Mouse (Mus musculus) induced T-regulatory cell, adult 2 months (primary cell): ENCODE results near the gene Acsm2.

Experiments used
- DNase-seq: peaks from one replicate; pipeline ENCODE4 v3.0.0-alpha.2; 2012; ENCODE audit warnings: low read depth

Acsm2 gene

DNA sequence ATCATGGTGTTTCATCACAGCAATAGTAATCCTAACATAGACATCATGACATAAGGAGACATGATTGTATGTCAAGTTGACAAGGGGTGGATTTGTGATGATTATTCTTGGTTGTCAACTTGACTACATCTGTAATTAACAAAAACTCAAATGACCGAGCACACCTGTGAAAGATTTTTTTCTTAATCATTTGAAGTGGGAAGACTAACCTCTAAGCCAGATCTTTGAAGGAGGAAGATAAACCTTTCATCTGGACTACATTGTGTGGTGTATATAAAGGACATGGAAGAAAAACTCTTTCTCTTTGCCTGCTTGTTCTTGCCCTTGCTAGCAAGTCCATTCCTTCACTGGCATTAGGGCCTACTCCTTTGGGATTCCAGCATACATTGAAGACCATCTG lies at the start of gene Acsm2:
Acsm2 (plus strand) TSS at position 301 of the 400 bp plus-strand sequence.
- no peak for DNase-seq

DNA sequence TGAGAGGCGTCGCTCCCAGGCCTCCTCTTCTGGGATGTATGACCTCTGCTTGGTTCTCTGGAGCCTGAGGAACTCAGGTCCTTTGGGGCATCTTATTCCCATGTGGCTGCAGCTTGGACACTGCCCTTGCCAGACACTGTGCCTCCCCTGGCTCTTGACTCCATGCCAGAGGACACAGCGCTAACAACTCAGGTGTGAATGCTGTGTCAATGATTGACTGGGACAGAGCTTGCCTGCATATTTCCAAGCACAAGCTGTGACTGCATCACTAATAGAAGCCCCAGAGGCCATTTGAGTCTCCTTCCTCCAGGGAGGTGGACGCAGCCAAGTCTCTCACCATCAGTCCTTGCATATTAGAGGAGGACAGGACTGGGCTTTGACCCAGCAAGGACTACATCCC lies 43.0 kb upstream of the Acsm2 start:
- DNase-seq: no peak

DNA sequence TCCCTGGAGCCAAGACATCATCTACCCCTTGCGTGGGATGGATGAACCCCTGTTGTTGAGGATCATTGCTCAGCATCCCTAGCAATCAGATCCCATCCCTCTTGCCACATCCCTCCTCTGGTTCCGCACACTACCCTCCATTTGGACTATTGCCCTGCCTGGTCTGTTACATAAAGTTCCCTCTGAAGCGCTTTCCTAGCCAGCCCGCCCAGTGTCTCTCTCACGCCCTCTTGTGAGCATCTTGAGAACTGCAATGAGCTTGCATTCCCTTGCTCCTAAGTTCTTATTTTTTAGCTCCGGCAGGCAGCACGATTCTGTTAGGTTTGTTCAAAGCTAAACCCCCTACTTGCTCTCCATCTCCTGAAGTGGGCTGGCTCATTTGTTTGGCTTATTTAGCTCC lies 41.1 kb upstream of the Acsm2 start:
- DNase-seq: peak; percentile 1

GRCm38 (mm10) chr7:119515492-119516271 lies 38.5 kb upstream of the Acsm2 start:
- peak; percentile 36 for DNase-seq

DNA sequence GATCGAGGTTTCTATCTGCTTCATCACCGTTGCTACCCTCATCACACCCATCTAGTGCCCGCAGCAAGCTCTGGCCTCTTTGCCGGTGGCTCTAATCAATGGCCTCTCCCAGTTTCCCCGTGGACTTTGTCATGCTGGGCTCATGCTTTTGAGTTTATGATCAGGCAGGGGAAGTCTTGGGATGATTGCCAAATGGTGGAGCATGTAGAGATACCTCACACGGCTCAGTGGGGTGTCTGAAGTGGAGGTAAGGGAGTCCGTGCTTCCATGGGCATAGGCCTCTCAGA lies 37.9 kb upstream of the Acsm2 start:
- no peak for DNase-seq

GRCm38 (mm10) chr7:119519163-119519562 lies 35.0 kb upstream of the Acsm2 start, which contains the start of gene Acsm5:
Gene Acsm5, plus strand, starts transcription at chr7:119519463.
- DNase-seq: no peak

DNA sequence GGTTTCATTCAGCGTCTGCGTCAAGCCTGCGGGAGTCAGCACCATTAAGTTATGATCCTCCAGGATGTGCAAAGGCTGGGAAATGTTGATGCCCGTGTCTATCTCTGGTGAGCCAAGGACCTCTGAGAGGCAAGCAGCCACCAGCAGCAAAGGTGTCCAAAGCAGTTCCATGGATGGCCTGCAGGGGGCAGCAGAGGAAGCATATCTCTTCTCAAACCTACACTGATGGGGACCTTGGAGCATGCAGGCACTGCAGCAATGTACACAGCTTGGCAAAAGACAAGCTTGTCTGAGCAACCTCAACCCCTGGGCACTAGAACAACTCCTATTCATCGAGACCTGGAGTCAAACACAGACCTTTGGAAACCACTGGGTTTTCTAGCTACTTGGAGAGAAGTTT lies 34.5 kb upstream of the Acsm2 start:
- DNase-seq: peak; percentile 12

GRCm38 (mm10) chr7:119521816-119522215 lies 32.3 kb upstream of the Acsm2 start:
- no peak for DNase-seq

DNA sequence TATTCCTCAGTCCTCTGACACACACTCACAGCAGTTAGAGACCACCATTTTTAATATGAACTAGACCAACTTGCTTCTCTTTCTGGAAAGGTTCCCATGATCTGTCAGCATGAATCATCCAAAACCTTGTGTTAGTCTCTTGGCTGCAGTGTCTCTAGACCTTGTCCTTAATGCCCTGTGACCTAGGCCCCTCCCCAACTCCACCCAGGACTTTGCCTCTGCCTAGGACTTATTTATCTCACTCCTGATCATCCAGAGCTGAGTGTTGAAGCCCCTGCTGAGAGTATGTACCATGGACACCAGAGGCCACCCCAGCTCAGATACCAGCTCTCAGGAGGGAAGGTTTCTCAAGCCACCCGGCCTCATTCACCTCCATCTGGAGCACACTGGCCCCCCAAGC lies 31.8 kb upstream of the Acsm2 start:
- DNase-seq: no peak

- no peak for DNase-seq
Observed at GRCm38 (mm10) chr7:119523389-119523788, 30.8 kb upstream of the Acsm2 start, which contains the start of gene Pdilt. Gene Pdilt, minus strand, starts transcription at chr7:119523489.

- no peak for DNase-seq
Observed at GRCm38 (mm10) chr7:119525881-119526281, 28.3 kb upstream of the Acsm2 start.

GRCm38 (mm10) chr7:119526486-119526885 lies 27.7 kb upstream of the Acsm2 start:
- no peak for DNase-seq

DNA sequence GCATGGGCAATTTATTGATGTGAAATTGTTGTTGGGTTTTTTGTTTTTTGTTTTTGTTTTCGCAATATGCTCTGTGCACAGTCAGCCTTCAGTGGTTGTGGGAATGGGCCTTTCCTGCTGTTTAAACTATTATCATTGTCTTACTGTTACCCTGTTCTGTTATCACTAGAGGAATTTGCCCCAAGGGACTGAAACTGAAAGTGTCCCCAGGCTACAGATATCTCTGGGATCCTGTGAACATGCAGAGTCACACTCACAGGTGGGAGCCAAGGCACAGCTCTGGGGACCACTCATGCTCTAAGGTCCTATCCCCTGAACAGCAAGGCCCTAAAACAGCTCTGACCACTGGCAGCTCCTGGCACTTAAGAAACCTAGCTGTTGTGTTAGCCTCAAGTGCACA lies 27.0 kb upstream of the Acsm2 start:
- DNase-seq: no peak

DNA sequence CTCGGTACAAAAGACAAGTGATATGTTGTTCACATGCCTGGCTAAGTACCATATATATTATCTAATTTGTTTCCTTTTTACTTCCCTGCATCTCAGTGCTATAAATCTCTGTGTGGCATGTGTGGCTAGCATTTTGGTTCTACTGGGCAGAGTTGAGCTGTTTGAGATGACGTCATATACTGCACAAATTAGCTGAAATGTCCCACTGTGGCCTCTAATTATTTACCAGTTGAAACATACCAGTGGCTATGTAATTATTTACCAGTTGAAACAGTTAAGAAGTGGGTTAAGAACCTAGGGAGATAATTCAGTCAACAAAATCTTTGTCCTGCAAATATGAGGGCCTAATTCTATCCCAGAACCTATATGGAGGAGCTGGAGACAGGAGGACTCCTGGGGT lies 26.6 kb upstream of the Acsm2 start:
- no peak for DNase-seq

- DNase-seq: no peak
Observed at GRCm38 (mm10) chr7:119528617-119529016, 25.5 kb upstream of the Acsm2 start.

DNA sequence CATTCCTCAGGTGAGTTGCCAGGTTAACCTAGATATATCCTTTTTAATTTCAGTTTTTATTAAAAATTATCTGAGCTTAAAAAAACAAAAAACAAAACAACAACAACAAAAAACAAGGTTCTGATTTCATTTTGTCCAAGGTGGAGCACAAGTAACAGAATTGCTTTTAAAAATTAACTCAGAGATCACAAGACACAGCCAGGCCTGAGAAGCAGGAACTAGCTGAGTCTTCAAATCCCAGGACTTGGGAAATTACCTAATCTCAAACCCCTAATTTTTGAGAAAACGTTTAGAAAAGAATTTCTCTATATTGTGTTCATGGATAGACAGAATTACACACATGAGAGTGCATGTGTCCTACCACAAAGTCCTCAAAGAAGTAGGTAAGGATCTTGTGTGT lies 21.2 kb upstream of the Acsm2 start:
- DNase-seq: no peak

DNA sequence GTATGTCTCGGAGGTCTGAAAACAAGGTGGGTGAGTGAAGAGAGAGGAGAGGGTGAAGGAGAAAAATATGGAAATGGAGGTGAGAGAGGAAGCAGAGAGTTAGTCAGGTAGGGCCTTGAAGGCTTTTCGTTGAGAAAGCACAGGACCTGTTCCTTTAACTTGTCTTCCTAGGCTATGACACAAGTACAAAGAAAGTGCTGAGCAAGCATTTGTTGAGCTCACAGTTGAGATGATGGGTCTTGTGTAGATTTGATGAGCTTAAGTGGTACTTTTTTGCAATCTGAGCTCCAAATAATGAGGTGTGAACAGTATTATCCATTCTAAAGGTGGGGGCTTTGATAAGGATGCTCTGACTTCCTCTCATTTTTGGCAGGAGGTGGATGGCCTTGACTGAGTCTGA lies 19.8 kb upstream of the Acsm2 start:
- DNase-seq: no peak

GRCm38 (mm10) chr7:119542445-119542844 lies 11.7 kb upstream of the Acsm2 start:
- DNase-seq: no peak

DNA sequence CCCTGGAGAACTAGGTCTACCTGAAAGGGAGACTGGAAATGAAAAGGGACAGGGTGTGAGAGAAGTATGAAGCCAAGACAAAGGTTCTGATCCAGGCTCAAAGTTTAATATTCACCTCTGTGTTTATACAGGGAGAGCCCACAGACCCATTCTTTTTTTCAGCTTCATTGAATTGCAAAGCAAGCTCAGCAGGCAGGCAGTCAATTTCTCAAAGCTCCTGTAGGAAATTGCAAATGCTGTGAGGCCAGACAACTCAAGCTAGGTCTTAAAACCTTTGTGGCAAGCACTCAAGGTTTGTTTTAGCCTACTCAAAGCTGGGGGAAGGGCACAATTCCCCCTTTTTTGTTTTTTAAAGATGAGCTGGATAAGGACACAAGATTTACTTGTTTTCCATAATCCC lies 8.6 kb upstream of the Acsm2 start:
- no peak for DNase-seq

GRCm38 (mm10) chr7:119550471-119551222 lies 3.5 kb upstream of the Acsm2 start:
- no peak for DNase-seq

DNA sequence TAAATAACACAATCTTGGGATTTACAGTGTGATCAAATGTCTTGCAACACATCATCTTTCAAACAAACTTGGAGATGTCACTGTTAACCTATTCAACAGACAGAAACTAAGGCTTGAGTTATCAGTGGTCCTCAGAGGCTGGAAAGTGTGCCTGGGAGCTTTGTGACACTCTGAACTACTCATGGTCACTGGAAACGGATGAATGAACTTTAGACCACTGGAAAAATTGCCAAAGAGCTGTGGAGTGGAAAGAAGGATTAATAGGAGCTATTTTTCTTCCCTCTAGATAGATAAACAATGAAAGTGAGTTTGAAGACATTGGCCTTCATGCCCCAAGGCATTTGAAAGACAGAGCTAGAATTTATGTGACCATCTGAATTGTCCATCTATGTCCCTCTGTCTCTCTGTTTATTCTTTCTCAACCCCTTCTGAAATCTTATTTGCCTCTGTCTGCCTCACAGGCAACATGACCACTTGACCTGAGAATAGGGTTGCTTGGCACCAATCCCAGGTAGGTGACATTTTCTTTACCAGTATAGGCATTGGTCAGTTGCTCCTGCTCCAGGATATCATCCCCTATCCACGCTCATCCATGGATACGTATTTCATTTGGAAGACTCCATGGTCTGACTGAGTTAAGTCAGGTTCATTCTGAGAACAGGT lies 5.8 kb downstream of the Acsm2 start:
- no peak for DNase-seq

DNA sequence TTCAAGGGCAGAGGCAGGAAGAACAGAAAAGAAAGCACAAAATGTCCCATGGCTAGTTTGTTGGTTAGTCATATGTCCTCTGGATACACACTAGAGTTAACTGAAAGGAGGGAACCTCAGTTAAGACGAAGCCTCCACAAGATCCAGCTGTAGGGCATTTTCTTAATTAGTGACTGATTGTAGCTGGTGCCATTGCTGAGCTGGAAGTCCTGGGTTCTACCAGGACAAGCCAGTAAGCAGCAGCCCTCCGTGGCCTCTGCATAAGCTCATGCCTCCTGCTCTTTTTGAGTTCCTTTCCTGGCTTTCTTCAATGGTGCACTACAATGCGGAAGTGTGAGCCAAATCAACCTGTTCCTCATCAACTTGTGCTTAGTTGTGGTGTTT lies 6.3 kb downstream of the Acsm2 start:
- DNase-seq: no peak

DNA sequence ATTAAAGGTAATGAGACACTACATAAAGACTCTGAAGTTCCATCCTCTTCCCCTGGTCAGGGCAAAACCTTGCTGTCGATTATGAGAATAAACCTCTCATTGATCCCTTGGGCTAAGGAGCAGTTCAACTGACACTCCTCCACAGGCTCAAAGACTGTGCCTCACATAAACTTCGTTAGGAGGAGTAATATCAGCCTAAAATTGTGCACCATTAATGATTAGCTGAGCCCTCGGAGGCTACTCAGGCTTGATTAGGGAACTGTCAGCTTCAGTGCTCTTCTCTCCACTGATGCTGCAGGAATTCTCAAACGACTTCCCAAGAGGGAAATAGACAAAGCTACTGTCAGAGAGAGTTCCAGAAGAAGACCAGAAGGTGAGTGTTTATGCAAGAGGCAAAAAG lies 7.3 kb downstream of the Acsm2 start:
- DNase-seq: no peak
